Mouse (Mus musculus) myocyte (in vitro differentiated cells): ENCODE results near the gene Spata46.

Source experiments
- CEBPB ChIP-seq: IDR thresholded peaks from 2 replicates; pipeline ENCODE4 v1.6.1; 2011; ENCODE audit warnings: mild to moderate bottlenecking, moderate library complexity; ENCODE audit not compliant: poor library complexity, insufficient read depth, severe bottlenecking
- E2F4 ChIP-seq: IDR thresholded peaks from one replicate; pipeline ENCODE4 v1.6.1; 2011; ENCODE audit warnings: mild to moderate bottlenecking, control low read depth, moderate library complexity; ENCODE audit not compliant: insufficient read depth
- MYOG ChIP-seq, 3 experiments: IDR thresholded peaks; one replicate each; pipeline ENCODE4 v1.6.1; 2011; ENCODE audit warnings: control low read depth in 2 of 3, low read depth in 2 of 3, mild to moderate bottlenecking in 2 of 3; ENCODE audit not compliant: insufficient read length in 2 of 3, control insufficient read depth in 1 of 3, insufficient read depth in 1 of 3
- POLR2A ChIP-seq: IDR thresholded peaks from one replicate; pipeline ENCODE4 v1.6.1; 2011; ENCODE audit warnings: low read depth, mild to moderate bottlenecking, control low read depth, moderate library complexity; ENCODE audit not compliant: insufficient read length
- TCF3 ChIP-seq: IDR thresholded peaks from one replicate; pipeline ENCODE4 v1.6.1; 2011; ENCODE audit warnings: low read depth, control low read depth; ENCODE audit not compliant: insufficient read length

GRCm38 (mm10) chr1:170270696-170271095, 37.9 kb upstream of the Spata46 start:
- TF ChIP-seq POLR2A, result no peak
- TF ChIP-seq TCF3, result no peak
- TF ChIP-seq MYOG (IDR thresholded peaks at IDR 0.05; ENCODE audit: control insufficient read depth in 1 of 3, insufficient read depth in 1 of 3, insufficient read length in 2 of 3, low read depth in 2 of 3), result no peak
- no peak for TF ChIP-seq E2F4
- TF ChIP-seq CEBPB, result no peak
